Comparison of ENCODE assay signal across 11 mouse cellular contexts in genomic region chr17:12412181-12412890, GRCm38 (mm10). TPM values are rescaled to one million over a fixed set of nuclear protein-coding genes. Genes with fewer than 3 reads are reported as not detected.
DNase-seq lines count a peak whose midpoint lies in the region; ATAC-seq and TF ChIP-seq lines count a peak whose summit lies in the region.
"Had no signal": no experiment of that assay in that cellular context is flagged by ENCODE, and none has a peak within 500 bp of the region (broad histone marks: within the 10 kb centered on the region; RNA-seq: fewer than 3 reads in every experiment).

No protein-coding gene starts in this region.

- TF ChIP-seq CTCF in intestine, postnatal 0 days (IDR thresholded peaks at IDR 0.05; ENCODE audit: low read depth), result no peak
- TF ChIP-seq CTCF in stomach, postnatal 0 days (IDR thresholded peaks at IDR 0.05; ENCODE audit: low read depth), result no peak

- 66% methylated on average over 10 of the region's 10 CpGs for WGBS in intestine, embryonic 16.5 days
- 70% methylated on average over 10 of the region's 10 CpGs for WGBS in intestine, postnatal 0 days
- WGBS in limb, embryonic 12.5 days, result 40% methylated on average over 10 of the region's 10 CpGs
- 51% methylated on average over 10 of the region's 10 CpGs for WGBS in stomach, postnatal 0 days

- peaks cover 8% of the 10 kb centered on the region for H3K4me1 ChIP-seq in intestine, embryonic 16.5 days (ENCODE audit: control insufficient read depth, insufficient read depth, low read length)
- H3K4me1 ChIP-seq in intestine, postnatal 0 days (replicated peaks; ENCODE audit: control insufficient read depth, insufficient read depth, low read length), result no peaks in the 10 kb centered on the region
- peaks cover 45% of the 10 kb centered on the region for H3K4me1 ChIP-seq in limb, embryonic 12.5 days (replicated peaks)
- 0 out of 2 replicates have a peak, but pooled peaks cover 2% of the 10 kb centered on the region for H3K4me1 ChIP-seq in stomach, postnatal 0 days (replicated peaks; ENCODE audit: control insufficient read depth, insufficient read depth)
- H3K4me1 ChIP-seq: forebrain, embryonic 15.5 days; midbrain, embryonic 15.5 days had no signal

- DNase-seq in heart, postnatal 10 days, result peak; percentile 63 to 65
- no peak for DNase-seq in stomach, postnatal 0 days (ENCODE audit: low spot score)
- no peak for DNase-seq in spleen, adult 18-20 months
- no peak for DNase-seq in frontal cortex, postnatal 10 days (ENCODE audit: low spot score in 2 of 2)
- no peak for DNase-seq in cerebellum, adult 9-11 months
- DNase-seq: right cerebral cortex, postnatal 4 days had no signal

- H3K9ac ChIP-seq in intestine, embryonic 16.5 days (ENCODE audit: low read depth, low read length), result no peak overlapping the region
- H3K9ac ChIP-seq in intestine, postnatal 0 days (ENCODE audit: low read depth, low read length), result no peak overlapping the region
- H3K9ac ChIP-seq in limb, embryonic 12.5 days (replicated peaks), result no peak overlapping the region
- H3K9ac ChIP-seq in stomach, postnatal 0 days (ENCODE audit: low read length), result no peak overlapping the region
- H3K9ac ChIP-seq: forebrain, embryonic 15.5 days; midbrain, embryonic 15.5 days had no signal

- no peak overlapping the region for H3K4me2 ChIP-seq in intestine, embryonic 16.5 days (ENCODE audit: low read depth, low read length)
- H3K4me2 ChIP-seq in intestine, postnatal 0 days (replicated peaks; ENCODE audit: low read depth), result no peak overlapping the region
- H3K4me2 ChIP-seq in limb, embryonic 12.5 days, result no peak overlapping the region
- H3K4me2 ChIP-seq in stomach, postnatal 0 days (replicated peaks; ENCODE audit: low read depth), result no peak overlapping the region
- H3K4me2 ChIP-seq: forebrain, embryonic 15.5 days; midbrain, embryonic 15.5 days had no signal

- TF ChIP-seq EP300 in stomach, postnatal 0 days (optimal IDR thresholded peaks at IDR 0.05), result no peak

- peak; percentile 39; the same call in 1 of the 2 replicates for ATAC-seq in intestine, embryonic 16.5 days
- no peak for ATAC-seq in intestine, postnatal 0 days
- ATAC-seq in limb, embryonic 12.5 days (ENCODE audit: insufficient number of reproducible peaks, insufficient read depth, low FRiP score, low TSS enrichment, low read depth), result no peak
- ATAC-seq in stomach, postnatal 0 days (ENCODE audit: low FRiP score, low TSS enrichment), result peak; percentile 65; the same call in 1 of the 2 replicates
- ATAC-seq: forebrain, embryonic 15.5 days; midbrain, embryonic 15.5 days had no signal

- no peaks in the 10 kb centered on the region for H3K9me3 ChIP-seq in intestine, embryonic 16.5 days (ENCODE audit: control insufficient read depth, low read length)
- no peaks in the 10 kb centered on the region for H3K9me3 ChIP-seq in intestine, postnatal 0 days (ENCODE audit: control insufficient read depth)
- H3K9me3 ChIP-seq in limb, embryonic 12.5 days, result no peaks in the 10 kb centered on the region
- no peaks in the 10 kb centered on the region for H3K9me3 ChIP-seq in stomach, postnatal 0 days (ENCODE audit: control insufficient read depth, low read length)
- H3K9me3 ChIP-seq: forebrain, embryonic 15.5 days; midbrain, embryonic 15.5 days had no signal

- H3K27me3 ChIP-seq in intestine, embryonic 16.5 days (replicated peaks; ENCODE audit: control insufficient read depth, insufficient read depth, low read length), result no peaks in the 10 kb centered on the region
- H3K27me3 ChIP-seq in intestine, postnatal 0 days (replicated peaks; ENCODE audit: control insufficient read depth, insufficient read depth, low read length), result no peaks in the 10 kb centered on the region
- H3K27me3 ChIP-seq in limb, embryonic 12.5 days, result no peaks in the 10 kb centered on the region
- no peaks in the 10 kb centered on the region for H3K27me3 ChIP-seq in stomach, postnatal 0 days (ENCODE audit: control insufficient read depth, insufficient read depth, low read length)
- H3K27me3 ChIP-seq: forebrain, embryonic 15.5 days; midbrain, embryonic 15.5 days had no signal

- H3K27ac ChIP-seq in intestine, embryonic 16.5 days (ENCODE audit: low read length), result no peak overlapping the region
- H3K27ac ChIP-seq in intestine, postnatal 0 days (ENCODE audit: low read depth, low read length), result no peak overlapping the region
- peak overlapping the region; percentile 68 for H3K27ac ChIP-seq in limb, embryonic 12.5 days
- H3K27ac ChIP-seq in stomach, postnatal 0 days (replicated peaks), result no peak overlapping the region
- H3K27ac ChIP-seq: forebrain, embryonic 15.5 days; midbrain, embryonic 15.5 days had no signal

- H3K4me3 ChIP-seq in intestine, embryonic 16.5 days (ENCODE audit: low read length), result no peak overlapping the region
- no peak overlapping the region for H3K4me3 ChIP-seq in intestine, postnatal 0 days (ENCODE audit: low read depth, low read length)
- H3K4me3 ChIP-seq in limb, embryonic 12.5 days (replicated peaks), result no peak overlapping the region
- no peak overlapping the region for H3K4me3 ChIP-seq in stomach, postnatal 0 days (ENCODE audit: low read depth, low read length)
- H3K4me3 ChIP-seq: forebrain, embryonic 15.5 days; midbrain, embryonic 15.5 days had no signal

- intact Hi-C loops in heart, postnatal 10 days (cut with DNase I), result no loop called here

- H3K36me3 ChIP-seq in intestine, embryonic 16.5 days (ENCODE audit: control insufficient read depth, insufficient read depth, low read length), result no peaks in the 10 kb centered on the region
- no peaks in the 10 kb centered on the region for H3K36me3 ChIP-seq in intestine, postnatal 0 days (ENCODE audit: control insufficient read depth, insufficient read depth)
- no peaks in the 10 kb centered on the region for H3K36me3 ChIP-seq in limb, embryonic 12.5 days
- H3K36me3 ChIP-seq in stomach, postnatal 0 days (ENCODE audit: control insufficient read depth, insufficient read depth, low read length), result no peaks in the 10 kb centered on the region
- H3K36me3 ChIP-seq: forebrain, embryonic 15.5 days; midbrain, embryonic 15.5 days had no signal

RNA-seq across cellular contexts. Expression of gene Plg, which starts 33.9 kb away (rescaled TPM):
- polyA plus RNA-seq in intestine, embryonic 16.5 days (2015; fragmentation: Nextera tagmentation; extraction: Ambion mirVana), result 2.3 and 6.5 TPM in 2 replicates
- 0.10 and 0.13 TPM in 2 replicates for polyA plus RNA-seq in intestine, postnatal 0 days (2015; fragmentation: Nextera tagmentation; extraction: Ambion mirVana)
- not detected for total RNA-seq in heart, postnatal 10 days (2021)
- 0.10 TPM in 1 of 2 replicates, not detected in the other for polyA plus RNA-seq in limb, embryonic 12.5 days (2016; fragmentation: Nextera tagmentation; extraction: Ambion mirVana)
- 0.95 and 2.5 TPM in 2 replicates for polyA plus RNA-seq in stomach, postnatal 0 days (2015; fragmentation: Nextera tagmentation; extraction: Ambion mirVana)
- polyA plus RNA-seq: forebrain, embryonic 15.5 days had no signal

Comparison
In these comparisons a context has a peak if more than half of its experiments do, and no peak if none do; other contexts are left out.
1. ATAC-seq: peak in intestine, embryonic 16.5 days (single experiment) and stomach, postnatal 0 days (single experiment); none in intestine, postnatal 0 days (single experiment) and limb, embryonic 12.5 days (single experiment).
2. DNase-seq: peak in heart, postnatal 10 days (2 of 2); none in stomach, postnatal 0 days (single experiment), spleen, adult 18-20 months (0 of 2), frontal cortex, postnatal 10 days (0 of 2) and cerebellum, adult 9-11 months (single experiment).